ENCODE assay signal across 11 mouse cellular contexts in genomic region chr6:99057113-99057553, GRCm38 (mm10).
DNase-seq lines count a peak whose midpoint lies in the region; ATAC-seq lines count a peak whose summit lies in the region.
"Had no signal": no experiment of that assay in that cellular context is flagged by ENCODE, and none has a peak within 500 bp of the region (broad histone marks: within the 10 kb centered on the region; RNA-seq: fewer than 3 reads in every experiment).

No protein-coding gene starts in this region.

- ATAC-seq in embryonic facial prominence, embryonic 14.5 days (ENCODE audit: low read depth) = 0 out of 2 replicates have a peak, but pooled peaks have one; percentile 26
- no peak for ATAC-seq in hindbrain, embryonic 11.5 days (ENCODE audit: low FRiP score)

- H3K9ac ChIP-seq in embryonic facial prominence, embryonic 14.5 days (ENCODE audit: low read depth, low read length) = no peak overlapping the region
- no peak overlapping the region for H3K9ac ChIP-seq in hindbrain, embryonic 11.5 days (ENCODE audit: low read depth, low read length)
- H3K9ac ChIP-seq: heart, embryonic 15.5 days had no signal

- no peaks in the 10 kb centered on the region for H3K36me3 ChIP-seq in embryonic facial prominence, embryonic 14.5 days (ENCODE audit: control insufficient read depth, insufficient read depth, low read length)
- no peaks in the 10 kb centered on the region for H3K36me3 ChIP-seq in embryonic facial prominence, embryonic 10.5 days (replicated peaks)
- H3K36me3 ChIP-seq in hindbrain, embryonic 11.5 days (ENCODE audit: control insufficient read depth, insufficient read depth, low read length) = no peaks in the 10 kb centered on the region
- H3K36me3 ChIP-seq: heart, embryonic 15.5 days had no signal

- WGBS in embryonic facial prominence, embryonic 14.5 days = 80% methylated on average over 4 of the region's 4 CpGs
- 93% methylated on average over 4 of the region's 4 CpGs for WGBS in embryonic facial prominence, embryonic 10.5 days
- 91% methylated on average over 4 of the region's 4 CpGs for WGBS in hindbrain, embryonic 11.5 days

- no peak overlapping the region for H3K27ac ChIP-seq in embryonic facial prominence, embryonic 14.5 days (replicated peaks; ENCODE audit: low read depth, low read length)
- H3K27ac ChIP-seq in embryonic facial prominence, embryonic 10.5 days (replicated peaks) = no peak overlapping the region
- H3K27ac ChIP-seq in hindbrain, embryonic 11.5 days (ENCODE audit: low read depth, low read length) = no peak overlapping the region
- H3K27ac ChIP-seq: heart, embryonic 15.5 days had no signal

- H3K27me3 ChIP-seq in embryonic facial prominence, embryonic 14.5 days (replicated peaks; ENCODE audit: control insufficient read depth, insufficient read depth, low read length) = no peaks in the 10 kb centered on the region
- H3K27me3 ChIP-seq in embryonic facial prominence, embryonic 10.5 days (replicated peaks; ENCODE audit: low read depth, poor library complexity, severe bottlenecking) = no peaks in the 10 kb centered on the region
- no peaks in the 10 kb centered on the region for H3K27me3 ChIP-seq in hindbrain, embryonic 11.5 days (ENCODE audit: control insufficient read depth, insufficient read depth, low read length)
- H3K27me3 ChIP-seq: heart, embryonic 15.5 days had no signal

- DNase-seq in embryonic facial prominence, embryonic 14.5 days (ENCODE audit: low spot score) = no peak
- no peak for DNase-seq in embryonic facial prominence, embryonic 10.5 days (ENCODE audit: low spot score)
- peak; percentile 85 to 89 for DNase-seq in B cell, adult 2 months
- DNase-seq in fibroblast of lung, adult 2 months (ENCODE audit: low read depth) = peak; percentile 60
- DNase-seq in natural killer cell, adult 2 months (ENCODE audit: low spot score in 2 of 2) = peak; percentile 72 to 88
- DNase-seq in hindbrain, embryonic 11.5 days (ENCODE audit: low spot score) = no peak
- no peak for DNase-seq in c-Kit-positive CD71-positive TER-119-positive erythroid progenitor cells, embryonic 14.5 days (ENCODE audit: low spot score)
- DNase-seq in embryo, embryonic 10 days (ENCODE audit: low spot score) = no peak
- DNase-seq: cerebellum, postnatal 14 days; kidney, postnatal 10 days had no signal

- H3K4me2 ChIP-seq in embryonic facial prominence, embryonic 14.5 days (ENCODE audit: low read depth, low read length) = no peak overlapping the region
- H3K4me2 ChIP-seq in hindbrain, embryonic 11.5 days (replicated peaks; ENCODE audit: low read depth, low read length) = no peak overlapping the region
- H3K4me2 ChIP-seq: heart, embryonic 15.5 days had no signal

- no peaks in the 10 kb centered on the region for H3K9me3 ChIP-seq in embryonic facial prominence, embryonic 14.5 days (ENCODE audit: control insufficient read depth, low read length)
- H3K9me3 ChIP-seq in embryonic facial prominence, embryonic 10.5 days = no peaks in the 10 kb centered on the region
- H3K9me3 ChIP-seq in hindbrain, embryonic 11.5 days (ENCODE audit: control insufficient read depth, low read length) = no peaks in the 10 kb centered on the region
- H3K9me3 ChIP-seq: heart, embryonic 15.5 days had no signal

- no peaks in the 10 kb centered on the region for H3K4me1 ChIP-seq in embryonic facial prominence, embryonic 14.5 days (ENCODE audit: control insufficient read depth, insufficient read depth, low read length)
- H3K4me1 ChIP-seq in embryonic facial prominence, embryonic 10.5 days = peaks cover 22% of the 10 kb centered on the region
- no peaks in the 10 kb centered on the region for H3K4me1 ChIP-seq in hindbrain, embryonic 11.5 days (replicated peaks; ENCODE audit: control insufficient read depth, insufficient read depth, low read length)

- no peak overlapping the region for H3K4me3 ChIP-seq in embryonic facial prominence, embryonic 14.5 days (ENCODE audit: low read depth, low read length)
- H3K4me3 ChIP-seq in embryonic facial prominence, embryonic 10.5 days = no peak overlapping the region
- no peak overlapping the region for H3K4me3 ChIP-seq in hindbrain, embryonic 11.5 days (ENCODE audit: low read depth, low read length)
- H3K4me3 ChIP-seq: heart, embryonic 15.5 days had no signal

Comparison
In these comparisons a context has a peak if more than half of its experiments do, and no peak if none do; other contexts are left out.
1. DNase-seq: peak in B cell, adult 2 months (2 of 2), fibroblast of lung, adult 2 months (single experiment) and natural killer cell, adult 2 months (2 of 2); none in embryonic facial prominence, embryonic 14.5 days (single experiment), embryonic facial prominence, embryonic 10.5 days (single experiment), hindbrain, embryonic 11.5 days (single experiment), c-Kit-positive CD71-positive TER-119-positive erythroid progenitor cells, embryonic 14.5 days (single experiment) and embryo, embryonic 10 days (single experiment).